Mouse (Mus musculus) cerebellum, adult 2 months (tissue): ENCODE data around the gene Lrp8. TPM values are rescaled to one million over a fixed set of nuclear protein-coding genes. Genes with fewer than 3 reads are reported as not detected.
A peak's percentile ranks its signal among the peaks of the same experiment; 100 is the strongest.

ENCODE experiments used
- DNase-seq, 2 experiments: peaks; one replicate each; pipeline ENCODE4 v3.0.0; 2021
- H3K27ac ChIP-seq: fragments of 200-500 bp; 2 replicates; pipeline ENCODE4 v1.5.1; 2012; ENCODE audit warnings: low read length, control low read depth, inconsistent platforms; ENCODE audit not compliant: insufficient read depth
- H3K27me3 ChIP-seq: fragments of 200-500 bp; 2 replicates; pipeline ENCODE4 v1.6.1; 2012; ENCODE audit warnings: inconsistent platforms, mild to moderate bottlenecking, low read length, moderate library complexity; ENCODE audit not compliant: control insufficient read depth, insufficient read depth
- H3K4me1 ChIP-seq: fragments of 200-500 bp; 2 replicates; pipeline ENCODE4 v1.6.1; 2011; ENCODE audit warnings: low read length; ENCODE audit not compliant: control insufficient read depth, insufficient read depth
- H3K4me3 ChIP-seq: fragments of 200-500 bp; replicated peaks from 2 replicates; pipeline ENCODE3; 2011; ENCODE audit warnings: mild to moderate bottlenecking, low read depth, low read length, control low read depth; ENCODE audit not compliant: insufficient read depth
- CTCF ChIP-seq: fragments of 200-500 bp; IDR thresholded peaks from 2 replicates; pipeline ENCODE4 v1.5.1; 2011; ENCODE audit warnings: low read depth, mild to moderate bottlenecking, control low read depth, low read length, moderate library complexity, borderline replicate concordance; ENCODE audit not compliant: insufficient read depth
- POLR2A ChIP-seq: fragments of 200-500 bp; IDR thresholded peaks from 2 replicates; pipeline ENCODE4 v1.6.1; 2011; ENCODE audit warnings: low read length, control low read depth, borderline replicate concordance; ENCODE audit not compliant: insufficient read depth
- WGBS: fragments of 180-500 bp; shearing (Covaris S2); methylation state at CpG from one replicate; pipeline ENCODE4 v1.1.7; 2018; 5-methylcytosine and 5-hydroxymethylcytosine counted together
- polyA plus RNA-seq: library from polyadenylated mRNA; depleted of rRNA; stranded (reverse); fragments of >200 nt; gene quantifications from 2 replicates; pipeline ENCODE4 v1.2.3, GENCODE M21; 2012

Lrp8 gene
- polyA plus RNA-seq, 1 experiment = 55.4 TPM

- no peak for TF ChIP-seq CTCF
- TF ChIP-seq POLR2A = no peak
- H3K4me1 ChIP-seq = peaks cover 19% of the 10 kb centered on the region
- peak overlapping the region; percentile 91 for H3K27ac ChIP-seq
- WGBS = under 1% methylated on average over 48 of the region's 65 CpGs
- H3K27me3 ChIP-seq = no peaks in the 10 kb centered on the region
- H3K4me3 ChIP-seq = peak overlapping the region; percentile 93
- peak; percentile 53 to 70 for DNase-seq
These were observed 630 bp downstream of the Lrp8 start for GRCm38 (mm10) chr4:107802450-107803331.

- no peak overlapping the region for H3K27ac ChIP-seq
- peak; percentile 77 to 84 for DNase-seq
- TF ChIP-seq POLR2A (no peak), CTCF (no peak)
- WGBS = under 1% methylated on average over 46 of the region's 46 CpGs
- no peaks in the 10 kb centered on the region for H3K27me3 ChIP-seq
- H3K4me1 ChIP-seq = peaks cover 19% of the 10 kb centered on the region
- H3K4me3 ChIP-seq = peak overlapping the region; percentile 93
These were observed 1.5 kb downstream of the Lrp8 start for GRCm38 (mm10) chr4:107803351-107804106.

GRCm38 (mm10) chr4:107805491-107805890, 3.4 kb downstream of the Lrp8 start:
- Histone ChIP-seq H3K4me1 (peaks cover 22% of the 10 kb centered on the region), H3K27me3 (no peaks in the 10 kb centered on the region), H3K27ac (no peak overlapping the region), H3K4me3 (no peak overlapping the region)
- DNase-seq = peak in 1 of 2 experiments; percentile 27
- WGBS = 55% methylated on average over 3 of the region's 3 CpGs
- TF ChIP-seq POLR2A (no peak), CTCF (peak; percentile 57)

GRCm38 (mm10) chr4:107807796-107808195, 5.7 kb downstream of the Lrp8 start:
- WGBS = 87% methylated on average over 4 of the region's 4 CpGs
- Histone ChIP-seq H3K27me3 (no peaks in the 10 kb centered on the region), H3K27ac (no peak overlapping the region), H3K4me1 (peaks cover 34% of the 10 kb centered on the region), H3K4me3 (no peak overlapping the region)
- DNase-seq = no peak
- no peak for TF ChIP-seq CTCF
- TF ChIP-seq POLR2A = no peak

- no peak for TF ChIP-seq POLR2A
- TF ChIP-seq CTCF = no peak
These were observed 6.6 kb downstream of the Lrp8 start for GRCm38 (mm10) chr4:107808655-107809054.

GRCm38 (mm10) chr4:107811006-107811405, 8.9 kb downstream of the Lrp8 start:
- DNase-seq = no peak
- H3K4me3 ChIP-seq = no peak overlapping the region
- TF ChIP-seq POLR2A = no peak
- no peak for TF ChIP-seq CTCF
- peaks cover 47% of the 10 kb centered on the region for H3K4me1 ChIP-seq
- WGBS = 82% methylated on average over 3 of the region's 3 CpGs
- no peak overlapping the region for H3K27ac ChIP-seq
- no peaks in the 10 kb centered on the region for H3K27me3 ChIP-seq

More at GRCm38 (mm10) chr4:107808655-107809054, 6.6 kb downstream of the Lrp8 start:
- Histone ChIP-seq H3K27me3 (no peaks in the 10 kb centered on the region), H3K27ac (no peak overlapping the region), H3K4me3 (no peak overlapping the region), H3K4me1 (peaks cover 36% of the 10 kb centered on the region)
- DNase-seq = no peak

GRCm38 (mm10) chr4:107811716-107812330, 9.8 kb downstream of the Lrp8 start:
- H3K4me3 ChIP-seq = no peak overlapping the region
- H3K4me1 ChIP-seq = peaks cover 49% of the 10 kb centered on the region
- TF ChIP-seq CTCF (no peak), POLR2A (no peak)
- H3K27ac ChIP-seq = no peak overlapping the region
- peak; percentile 35 to 50 for DNase-seq
- H3K27me3 ChIP-seq = no peaks in the 10 kb centered on the region
- 23% methylated on average over 10 of the region's 10 CpGs for WGBS

GRCm38 (mm10) chr4:107812336-107812735, 10.3 kb downstream of the Lrp8 start:
- Histone ChIP-seq H3K4me1 (peaks cover 50% of the 10 kb centered on the region), H3K27me3 (no peaks in the 10 kb centered on the region), H3K27ac (no peak overlapping the region), H3K4me3 (no peak overlapping the region)
- WGBS = 41% methylated on average over 6 of the region's 6 CpGs
- TF ChIP-seq POLR2A = no peak
- TF ChIP-seq CTCF = no peak
- peak in 1 of 2 experiments; percentile 2 for DNase-seq
